Mouse (Mus musculus) kidney, adult 2 months (tissue): ENCODE measurements around the gene Cacng5.

ENCODE experiments used
- CTCF ChIP-seq: fragments of 200-500 bp; conservative IDR thresholded peaks from 2 replicates; pipeline ENCODE4 v1.5.1; 2011; ENCODE audit warnings: low read depth, mild to moderate bottlenecking, control low read depth, low read length, moderate library complexity, mixed read lengths; ENCODE audit not compliant: insufficient read depth, insufficient read length
- POLR2A ChIP-seq: fragments of 200-500 bp; IDR thresholded peaks from one replicate; pipeline ENCODE4 v1.6.1; 2011; ENCODE audit warnings: low read depth, low read length, control low read depth

DNA sequence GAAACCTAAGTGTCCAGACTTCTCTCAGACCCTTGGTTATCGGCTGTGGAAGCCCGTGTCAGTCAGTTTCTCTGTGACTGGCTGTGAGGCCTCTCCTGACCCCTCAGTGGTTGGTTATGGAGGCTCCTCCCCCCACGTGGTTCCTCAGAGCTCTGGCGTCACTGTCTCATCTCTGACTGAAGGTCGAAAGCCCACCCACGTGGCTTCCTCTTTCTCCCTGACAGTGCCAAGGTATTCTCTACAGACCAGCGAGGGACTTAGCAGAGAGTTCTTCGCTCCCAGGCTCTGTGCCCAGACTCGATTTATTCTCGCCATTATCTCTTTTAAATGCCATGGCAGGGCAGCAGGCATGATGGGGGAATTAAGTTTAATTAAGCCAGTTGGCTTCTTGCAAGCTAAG, 65.2 kb downstream of the Cacng5 start:
- TF ChIP-seq POLR2A (no peak), CTCF (no peak)
